Comparison of ENCODE assay signal across 24 mouse cellular contexts in the genomic region with DNA sequence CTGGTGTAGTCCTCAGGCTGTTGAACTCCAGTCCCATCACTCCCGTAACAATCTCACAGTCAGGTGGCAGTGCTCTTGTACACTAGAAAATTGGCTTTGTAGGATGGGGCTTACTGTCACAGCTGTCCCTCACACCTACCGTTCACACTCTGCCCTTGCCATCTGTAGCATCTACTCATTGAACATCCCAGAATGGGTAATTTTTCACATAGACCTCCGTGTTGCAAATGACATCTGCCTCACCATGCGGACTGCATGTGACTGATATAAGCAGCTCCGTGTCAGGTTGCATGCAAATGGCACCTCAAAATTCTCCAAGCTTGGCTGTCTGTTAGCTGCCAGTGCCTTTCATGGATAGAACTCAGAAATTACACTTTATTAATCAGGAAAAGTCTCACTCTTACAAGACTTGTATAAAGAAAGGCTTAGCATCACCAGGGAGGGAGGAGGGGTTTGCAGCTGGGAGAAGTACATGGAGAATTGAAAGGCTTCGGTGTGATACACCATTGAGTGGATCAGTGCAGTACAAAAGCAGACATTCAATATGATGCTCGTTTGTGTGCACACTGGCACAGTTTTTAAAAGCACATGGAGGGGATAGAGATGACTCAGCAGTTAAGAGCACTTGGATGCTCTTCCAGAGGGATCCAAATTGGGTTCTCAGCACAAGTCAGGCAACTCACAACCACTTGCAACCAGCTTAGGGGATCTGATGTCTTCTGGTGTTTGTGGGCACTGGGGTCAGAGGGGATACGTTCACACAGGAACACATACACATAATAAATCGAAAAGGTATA. TPM values are rescaled to one million over a fixed set of nuclear protein-coding genes. Genes with fewer than 3 reads are reported as not detected.
DNase-seq lines count a peak whose midpoint lies in the region; TF ChIP-seq lines count a peak whose summit lies in the region.
"Had no signal": no experiment of that assay in that cellular context is flagged by ENCODE, and none has a peak within 500 bp of the region (broad histone marks: within the 10 kb centered on the region; RNA-seq: fewer than 3 reads in every experiment).

No protein-coding gene starts in this region.

- no peak overlapping the region for H3K4me3 ChIP-seq in layer of hippocampus, adult 2 months
- no peak overlapping the region for H3K4me3 ChIP-seq in ES-E14 (ENCODE audit: insufficient read depth in 1 of 2, low read depth in 1 of 2, low read length in 2 of 2, poor library complexity in 1 of 2, severe bottlenecking in 1 of 2)
- H3K4me3 ChIP-seq: heart, embryonic 12.5 days; hindbrain, embryonic 10.5 days; limb, embryonic 12.5 days; midbrain, embryonic 15.5 days; neural tube, embryonic 13.5 days had no signal

- H3K4me1 ChIP-seq in ES-E14 (ENCODE audit: control insufficient read depth in 2 of 2, insufficient read depth in 2 of 2, low read length in 2 of 2, poor library complexity in 1 of 2): 0 out of 4 replicates have a peak, but pooled peaks cover 0 to 2% of the 10 kb centered on the region in 2 experiments
- H3K4me1 ChIP-seq: heart, embryonic 12.5 days; midbrain, embryonic 15.5 days; neural tube, embryonic 13.5 days had no signal

- H3K36me3 ChIP-seq in ES-E14 (ENCODE audit: control insufficient read depth, insufficient read depth, low read length, poor library complexity, severe bottlenecking): no peaks in the 10 kb centered on the region; the same call in 1 of the 2 replicates
- H3K36me3 ChIP-seq: midbrain, embryonic 15.5 days had no signal

- TF ChIP-seq CTCF in layer of hippocampus, adult 2 months (conservative IDR thresholded peaks at IDR 0.05): no peak
- TF ChIP-seq CTCF in brain, embryonic 14.5 days (IDR thresholded peaks at IDR 0.05; ENCODE audit: borderline replicate concordance, extremely low read depth, insufficient read depth, insufficient read length): no peak

- no peaks in the 10 kb centered on the region for H3K9me3 ChIP-seq in ES-E14 (ENCODE audit: control insufficient read depth, insufficient read depth, low read depth, low read length)
- H3K9me3 ChIP-seq: hindbrain, embryonic 10.5 days; limb, embryonic 12.5 days; midbrain, embryonic 15.5 days; neural tube, embryonic 13.5 days had no signal

- peak; percentile 8 to 38 for DNase-seq in layer of hippocampus, adult 2 months (ENCODE audit: low spot score in 2 of 2)
- DNase-seq in layer of hippocampus, postnatal 36 days: no peak
- no peak for DNase-seq in ES-E14 (ENCODE audit: low read depth, low spot score)
- DNase-seq in brain, embryonic 14.5 days (ENCODE audit: low read depth): peak; percentile 76
- DNase-seq in layer of hippocampus, postnatal 10 days (ENCODE audit: low spot score in 2 of 2): peak; percentile 27 to 43
- DNase-seq in c-Kit-positive CD71-positive TER-119-positive erythroid progenitor cells, embryonic 14.5 days (ENCODE audit: low spot score): no peak
- DNase-seq in thymus, postnatal 4 days: no peak
- DNase-seq: cerebellum, adult 9-10 months; gastrocnemius, postnatal 14 days; heart, adult 11 months; heart, postnatal 10 days; kidney, adult 9 months; kidney, postnatal 14 days; retina, postnatal 1 day; right cerebral cortex, postnatal 4 days; thymus, postnatal 25 days had no signal

- no peak overlapping the region; the same call in 1 of the 2 replicates for H3K27ac ChIP-seq in layer of hippocampus, adult 2 months
- H3K27ac ChIP-seq in ES-E14 (ENCODE audit: insufficient read depth, low read depth, low read length, poor library complexity, severe bottlenecking): no peak overlapping the region
- H3K27ac ChIP-seq: hindbrain, embryonic 10.5 days; hindbrain, postnatal 0 days; limb, embryonic 12.5 days; liver, embryonic 14.5 days; macrophage; midbrain, embryonic 15.5 days; neural tube, embryonic 13.5 days had no signal

- no peak for TF ChIP-seq POLR2A in brain, embryonic 14.5 days (IDR thresholded peaks at IDR 0.05; ENCODE audit: borderline replicate concordance, extremely low read depth, insufficient read depth, insufficient read length, poor library complexity, severe bottlenecking)

- in situ Hi-C loops in ES-E14 (cut with MboI; ENCODE audit: low sequenced_read_pairs in 2 of 2, unreplicated experiment in 2 of 2): no loop called here

- H3K9ac ChIP-seq in ES-E14 (ENCODE audit: insufficient read depth, low read depth, low read length, poor library complexity, severe bottlenecking): no peak overlapping the region
- H3K9ac ChIP-seq: heart, embryonic 12.5 days; limb, embryonic 12.5 days; liver, embryonic 14.5 days; midbrain, embryonic 15.5 days; neural tube, embryonic 13.5 days had no signal

TF ChIP-seq in ES-E14, 5 proteins besides CTCF, POLR2A, EP300 and RAD21:
- peak; percentile 65; the same call in 1 of the 2 replicates for TF ChIP-seq MAFK (IDR thresholded peaks at IDR 0.05; ENCODE audit: insufficient read depth, low read depth, low read length)
- TF ChIP-seq ZC3H11A (IDR thresholded peaks at IDR 0.05; ENCODE audit: borderline replicate concordance, low read depth, low read length): no peak
TF ChIP-seq in ES-E14: peak in this region for 1.

RNA-seq across cellular contexts. Expression of a gene that starts 28.1 kb away (rescaled TPM):
- 10 to 100 TPM; 55.1 to 59.2 TPM for total RNA-seq in layer of hippocampus, adult 2 months (2021)
- total RNA-seq in layer of hippocampus, postnatal 36 days (2021): 10 to 100 TPM; 55.8 to 57.8 TPM
- total RNA-seq in ES-E14 (2012; rRNA removed): 57.1 and 89.1 TPM in 2 replicates
- polyA plus RNA-seq in brain, embryonic 14.5 days (2012; rRNA removed): 49.8 and 60.3 TPM in 2 replicates
- total RNA-seq in layer of hippocampus, postnatal 10 days (2021): 10 to 100 TPM; 66.1 to 80.8 TPM

RNA-seq across cellular contexts. Expression of a gene that starts 41.4 kb away (rescaled TPM):
- 1 to 10 TPM in 1 of 2 experiments, under 1 TPM in 1; 0.79 to 1.0 TPM for total RNA-seq in layer of hippocampus, adult 2 months (2021)
- total RNA-seq in layer of hippocampus, postnatal 36 days (2021): 1 to 10 TPM in 1 of 2 experiments, under 1 TPM in 1; 0.62 to 1.4 TPM
- 36.9 TPM in 2 replicates for total RNA-seq in ES-E14 (2012; rRNA removed)
- polyA plus RNA-seq in brain, embryonic 14.5 days (2012; rRNA removed): 2.5 and 3.5 TPM in 2 replicates
- 1 to 10 TPM; 1.7 to 1.9 TPM for total RNA-seq in layer of hippocampus, postnatal 10 days (2021)

RNA-seq across cellular contexts. Expression of a gene that starts 49.4 kb away (rescaled TPM):
- 10 to 100 TPM; 11.1 to 11.8 TPM for total RNA-seq in layer of hippocampus, adult 2 months (2021)
- 10 to 100 TPM; 12.5 to 14.7 TPM for total RNA-seq in layer of hippocampus, postnatal 36 days (2021)
- total RNA-seq in ES-E14 (2012; rRNA removed): 6.7 and 10.4 TPM in 2 replicates
- polyA plus RNA-seq in brain, embryonic 14.5 days (2012; rRNA removed): 6.7 and 9.9 TPM in 2 replicates
- 10 to 100 TPM; 10.0 to 10.7 TPM for total RNA-seq in layer of hippocampus, postnatal 10 days (2021)

RNA-seq across cellular contexts. Expression of a gene that starts 49.5 kb away (rescaled TPM):
- total RNA-seq in layer of hippocampus, adult 2 months (2021): 1 to 10 TPM; 6.6 to 8.8 TPM
- 1 to 10 TPM; 6.6 to 7.6 TPM for total RNA-seq in layer of hippocampus, postnatal 36 days (2021)
- 22.0 and 31.0 TPM in 2 replicates for total RNA-seq in ES-E14 (2012; rRNA removed)
- polyA plus RNA-seq in brain, embryonic 14.5 days (2012; rRNA removed): 15.3 and 15.9 TPM in 2 replicates
- total RNA-seq in layer of hippocampus, postnatal 10 days (2021): 1 to 10 TPM; 5.7 TPM

Comparison
In these comparisons a context has a peak if more than half of its experiments do, and no peak if none do; other contexts are left out.
1. DNase-seq: peak in layer of hippocampus, adult 2 months (2 of 2), brain, embryonic 14.5 days (single experiment) and layer of hippocampus, postnatal 10 days (2 of 2); none in layer of hippocampus, postnatal 36 days (0 of 2), ES-E14 (single experiment), c-Kit-positive CD71-positive TER-119-positive erythroid progenitor cells, embryonic 14.5 days (single experiment) and thymus, postnatal 4 days (single experiment).
2. RNA of a gene that starts 41.4 kb away (total RNA-seq): 36.9 TPM in ES-E14; 1.7 to 1.9 TPM in layer of hippocampus, postnatal 10 days, 0.62 to 1.4 TPM in layer of hippocampus, postnatal 36 days and 0.79 to 1.0 TPM in layer of hippocampus, adult 2 months; every median in the first group is over 10 times any median in the second.